Mouse (Mus musculus) kidney, adult 2 months (tissue): ENCODE measurements around the gene Ralgds.

Experiments used
- CTCF ChIP-seq: fragments of 200-500 bp; conservative IDR thresholded peaks from 2 replicates; pipeline ENCODE4 v1.5.1; 2011; ENCODE audit warnings: low read depth, mild to moderate bottlenecking, control low read depth, low read length, moderate library complexity, mixed read lengths; ENCODE audit not compliant: insufficient read depth, insufficient read length
- POLR2A ChIP-seq: fragments of 200-500 bp; IDR thresholded peaks from one replicate; pipeline ENCODE4 v1.6.1; 2011; ENCODE audit warnings: low read depth, low read length, control low read depth

DNA sequence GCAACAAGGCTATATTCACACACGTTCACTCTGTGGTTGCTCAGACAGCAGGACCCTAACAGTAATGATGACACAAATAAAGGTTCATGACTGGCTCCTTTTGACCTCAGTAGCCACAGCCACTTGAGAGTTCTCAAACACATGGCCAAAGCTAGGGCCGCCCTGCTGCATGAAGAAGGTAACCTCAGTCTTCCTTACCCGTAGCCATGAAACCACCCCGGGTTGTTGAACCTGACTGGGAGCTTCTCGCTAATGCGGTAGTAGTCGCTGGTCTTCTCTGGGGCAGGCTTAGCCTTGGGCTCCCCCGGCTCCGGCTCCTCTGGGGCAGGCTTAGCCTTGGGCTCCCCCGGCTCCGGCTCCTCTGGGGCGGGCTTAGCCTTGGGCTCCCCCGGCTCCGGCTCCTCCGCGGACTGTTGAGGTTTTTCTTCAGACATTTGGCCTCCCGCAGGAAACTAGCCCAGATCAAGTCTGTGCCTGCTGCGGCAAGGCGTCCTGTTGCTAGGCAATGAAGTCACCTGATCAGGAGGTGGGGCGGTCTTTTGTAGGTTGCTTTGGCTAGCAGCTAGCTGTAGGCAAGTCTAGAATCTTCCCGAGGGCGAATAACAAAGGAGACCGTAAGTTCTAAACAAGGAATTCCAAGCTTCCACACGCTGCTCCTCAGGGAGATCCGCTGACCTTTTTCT is 46.9 kb upstream of the Ralgds start, which contains the start of gene 1700007K13Rik:
- no peak for TF ChIP-seq CTCF
- TF ChIP-seq POLR2A: no peak
